Mouse (Mus musculus): ENCODE data around the gene Ccdc183.

- TF ChIP-seq GATA1 (IDR thresholded peaks at IDR 0.05; ENCODE audit: borderline replicate concordance, low read length) (no peak), FLI1 (IDR thresholded peaks at IDR 0.05; ENCODE audit: low read length) (no peak)
These were observed 43.9 kb upstream of the Ccdc183 start for GRCm38 (mm10) chr2:25661245-25661970.
